Mouse (Mus musculus) left cerebral cortex, adult 2 months (tissue): Measurements from ENCODE around the gene Lss. TPM values are rescaled to one million over a fixed set of nuclear protein-coding genes. Genes with fewer than 3 reads are reported as not detected.
A peak's percentile ranks its signal among the peaks of the same experiment; 100 is the strongest.

ENCODE experiments used
- DNase-seq, 2 experiments: peaks; one replicate each; pipeline ENCODE4 v3.0.0; 2021 to 2022; ENCODE audit warnings: low spot score in 2 of 2, mixed read lengths in 1 of 2; ENCODE audit errors: extremely low spot score in 1 of 2
- H3K27ac ChIP-seq: fragments of 200-600 bp; 2 replicates; pipeline ENCODE4 v1.8.1; 2022
- H3K4me3 ChIP-seq: fragments of 200-600 bp; 2 replicates; pipeline ENCODE4 v1.8.1; 2022
- CTCF ChIP-seq: fragments of 200-600 bp; IDR thresholded peaks from 2 replicates; pipeline ENCODE4 v1.8.1; 2022; ENCODE audit warnings: antibody characterized with exemption, mild to moderate bottlenecking, moderate library complexity
- intact Hi-C: fragments of 180-260 bp; cut with DNase I; formaldehyde crosslinking; loops from one replicate; pipeline ENCODE4 v1.15.1; 2025
- total RNA-seq, 2 experiments: library from RNA; stranded (reverse); gene quantifications; 2 replicates each; pipeline ENCODE4 v1.2.3; 2021

The Lss gene
- total RNA-seq, 2 experiments from 2014 or later: 38.8 to 44.1 TPM

DNA sequence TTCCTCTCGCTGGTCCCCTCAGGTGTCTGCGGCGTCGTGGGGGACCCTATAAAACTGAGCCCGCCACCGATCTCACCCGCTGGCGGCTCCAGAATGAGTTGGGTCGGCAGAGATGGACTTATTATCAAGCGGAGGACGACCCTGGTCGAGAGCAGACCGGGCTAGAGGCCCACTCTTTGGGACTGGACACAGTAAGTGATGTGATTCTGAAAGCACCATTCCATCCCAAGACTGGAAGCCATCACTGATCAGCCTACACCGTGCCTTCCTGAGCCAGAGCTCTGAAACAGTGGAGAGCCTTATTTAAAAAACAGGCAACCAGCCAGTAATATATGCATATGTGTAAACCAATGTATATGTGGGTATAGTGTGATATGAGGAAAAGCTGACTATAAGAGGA lies 440 bp downstream of the Lss start:
- Histone ChIP-seq H3K27ac (peak overlapping the region; percentile 51), H3K4me3 (peak overlapping the region; percentile 72)
- no peak for TF ChIP-seq CTCF
- intact Hi-C loops: loop anchor here (2.0 kb wide), 1 partner anchor 21 kb away; no protein-coding TSS in a partner anchor
- no peak for DNase-seq

DNA sequence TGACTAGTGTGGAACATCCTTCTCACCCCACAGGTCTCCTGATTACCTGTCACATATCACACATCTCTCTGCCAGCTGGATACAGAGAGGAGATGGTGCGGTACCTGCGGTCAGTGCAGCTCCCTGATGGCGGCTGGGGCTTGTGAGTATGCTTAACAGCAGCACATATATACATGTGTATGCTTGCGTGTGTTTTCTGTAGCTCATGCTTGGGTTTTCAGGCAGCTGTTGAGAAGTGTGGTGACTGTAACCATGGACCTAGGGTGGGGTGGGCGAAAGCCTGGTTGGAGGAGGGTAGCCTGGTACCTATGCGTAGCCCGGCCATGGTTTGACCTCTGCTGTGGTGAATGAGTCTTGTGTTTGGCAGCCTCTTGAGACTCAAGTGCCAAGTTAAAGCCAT lies 4.1 kb downstream of the Lss start:
- intact Hi-C loops: no loop called here
- no peak for TF ChIP-seq CTCF
- no peak overlapping the region for H3K27ac ChIP-seq
- DNase-seq: no peak
- H3K4me3 ChIP-seq: no peak overlapping the region

DNA sequence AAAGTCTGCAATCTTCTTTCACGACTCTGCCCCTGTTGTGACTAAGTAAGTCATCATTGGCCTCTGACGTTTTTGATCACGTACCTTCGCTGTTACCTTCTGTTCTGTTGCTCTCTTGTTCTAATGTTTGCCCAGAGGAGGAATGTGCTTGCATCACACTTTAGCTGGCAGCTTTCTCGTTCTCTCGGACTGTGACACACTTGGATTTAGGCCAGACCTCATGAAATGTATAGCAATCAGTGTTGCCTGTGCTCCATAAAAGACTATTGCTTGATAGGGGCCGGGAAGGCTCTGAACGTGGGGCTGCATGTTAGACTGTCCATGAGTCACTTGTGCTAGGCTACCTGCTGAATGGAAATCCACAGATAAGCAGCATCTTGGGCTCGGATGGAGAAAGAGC lies 6.2 kb downstream of the Lss start:
- TF ChIP-seq CTCF: no peak

DNA sequence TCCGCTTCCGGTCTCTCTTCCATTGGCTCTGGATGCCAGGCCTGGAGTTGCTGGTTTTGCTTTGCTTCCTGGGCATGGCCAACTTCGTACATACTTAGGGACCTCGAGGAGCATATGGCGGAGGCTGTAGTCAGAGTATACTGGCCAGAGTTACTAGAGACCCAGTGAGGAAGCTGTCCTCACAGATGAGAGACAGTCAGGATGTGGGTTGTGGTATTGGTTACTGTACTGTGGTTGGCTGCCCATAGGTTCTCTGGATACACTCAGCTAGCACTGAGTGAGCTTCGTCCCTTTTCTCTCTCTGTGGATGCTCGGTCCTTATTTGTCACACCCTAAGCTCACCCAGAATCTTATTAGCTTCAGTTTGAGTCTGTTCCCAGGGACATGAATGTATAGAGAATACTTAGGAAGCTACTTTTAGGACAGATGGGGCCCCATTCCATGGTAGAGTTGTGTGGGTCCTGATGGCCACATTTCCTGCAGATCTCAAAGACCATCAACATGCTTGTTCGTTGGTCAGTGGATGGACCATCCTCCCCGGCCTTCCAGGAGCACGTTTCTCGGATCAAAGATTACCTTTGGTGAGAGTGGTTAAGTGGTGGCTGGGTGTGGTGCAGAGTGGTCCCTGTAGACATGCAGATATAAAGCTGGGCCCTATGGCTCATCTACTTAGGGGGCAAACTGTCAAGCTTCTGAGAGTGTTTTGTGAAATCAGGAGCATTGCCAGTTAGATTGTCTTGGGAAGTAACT lies 10.1 kb downstream of the Lss start:
- Histone ChIP-seq H3K27ac (no peak overlapping the region), H3K4me3 (no peak overlapping the region)
- intact Hi-C loops: no loop called here
- no peak for TF ChIP-seq CTCF
- no peak for DNase-seq

More for the DNA sequence above, 6.2 kb downstream of the Lss start:
- H3K4me3 ChIP-seq: no peak overlapping the region
- no peak overlapping the region for H3K27ac ChIP-seq
- intact Hi-C loops: no loop called here
- no peak for DNase-seq

DNA sequence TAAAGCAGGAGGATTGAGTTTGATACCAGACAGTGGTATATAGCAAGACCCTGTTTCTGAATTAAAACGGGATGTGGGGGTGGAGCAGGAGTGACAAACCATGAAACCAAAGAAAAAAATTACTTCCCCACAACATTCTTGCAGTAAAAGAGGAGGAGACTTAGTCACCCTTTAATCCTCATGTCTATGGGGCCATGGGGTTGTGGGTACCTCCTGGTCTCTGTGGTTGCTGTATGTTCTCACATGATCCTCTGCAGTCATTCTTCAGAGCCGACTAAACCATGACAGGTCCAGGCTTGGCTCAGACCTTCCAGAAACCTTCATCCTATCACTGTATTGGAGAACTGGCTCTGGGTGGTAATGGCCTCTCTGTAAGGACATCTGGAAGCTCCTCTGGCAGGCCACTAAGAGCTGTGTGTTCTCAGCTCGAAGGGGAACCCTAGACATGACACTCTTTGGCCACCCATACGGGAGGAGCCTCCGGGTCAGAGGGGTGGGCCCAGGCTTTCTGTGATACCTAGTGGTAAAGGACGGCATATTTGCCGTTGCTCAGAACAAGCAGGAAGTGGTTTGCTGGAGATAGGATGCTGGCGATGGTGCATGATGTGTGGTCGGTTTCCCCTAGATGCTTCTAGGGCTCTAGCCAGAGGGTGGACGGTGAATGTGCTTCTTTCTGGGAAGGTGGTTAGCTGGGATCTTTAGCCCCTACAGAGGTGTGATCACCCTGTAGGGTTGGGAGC lies 11.4 kb downstream of the Lss start:
- DNase-seq: no peak
- TF ChIP-seq CTCF: no peak
- no peak overlapping the region for H3K27ac ChIP-seq
- no peak overlapping the region for H3K4me3 ChIP-seq
- intact Hi-C loops: no loop called here

DNA sequence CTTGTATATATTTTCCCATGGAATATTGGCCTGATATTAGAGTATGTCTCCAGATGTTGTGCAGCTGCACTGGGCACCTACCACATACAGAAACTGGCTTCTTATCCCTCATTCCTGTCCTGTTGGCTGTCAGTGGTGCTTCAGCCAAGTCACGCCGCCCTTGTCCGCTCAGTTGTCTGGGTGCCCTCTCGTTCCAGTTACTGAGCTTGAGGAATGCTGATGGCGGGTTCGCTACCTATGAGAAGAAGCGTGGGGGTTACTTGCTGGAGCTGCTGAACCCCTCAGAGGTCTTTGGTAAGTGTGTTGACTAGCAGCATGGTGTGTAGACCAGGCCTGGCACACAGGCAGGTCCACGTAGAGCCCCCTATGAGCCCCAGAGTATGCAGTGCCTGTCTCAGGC lies 15.2 kb downstream of the Lss start:
- intact Hi-C loops: no loop called here
- Histone ChIP-seq H3K4me3 (no peak overlapping the region), H3K27ac (no peak overlapping the region)
- no peak for DNase-seq
- no peak for TF ChIP-seq CTCF

DNA sequence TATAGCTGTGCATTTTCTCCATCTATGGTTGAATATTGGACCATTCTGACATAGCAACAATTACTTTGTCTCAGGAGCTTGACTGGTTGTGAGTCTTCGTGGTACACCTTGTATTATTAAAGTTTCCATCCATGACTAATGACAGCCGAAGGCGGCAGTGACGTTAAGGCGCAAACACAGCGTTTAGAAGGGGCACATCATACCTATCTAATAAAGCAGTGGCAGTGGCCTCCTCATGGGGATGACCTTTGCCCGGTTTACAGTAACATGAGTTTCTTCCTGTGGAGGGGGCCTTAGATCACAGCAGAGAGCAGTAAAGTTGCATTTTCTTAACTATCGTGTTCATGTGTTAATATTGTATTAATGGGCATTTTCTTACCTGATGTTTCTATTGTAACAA lies 16.8 kb downstream of the Lss start:
- Histone ChIP-seq H3K4me3 (no peak overlapping the region), H3K27ac (no peak overlapping the region)
- intact Hi-C loops: no loop called here
- no peak for TF ChIP-seq CTCF
- DNase-seq: no peak

DNA sequence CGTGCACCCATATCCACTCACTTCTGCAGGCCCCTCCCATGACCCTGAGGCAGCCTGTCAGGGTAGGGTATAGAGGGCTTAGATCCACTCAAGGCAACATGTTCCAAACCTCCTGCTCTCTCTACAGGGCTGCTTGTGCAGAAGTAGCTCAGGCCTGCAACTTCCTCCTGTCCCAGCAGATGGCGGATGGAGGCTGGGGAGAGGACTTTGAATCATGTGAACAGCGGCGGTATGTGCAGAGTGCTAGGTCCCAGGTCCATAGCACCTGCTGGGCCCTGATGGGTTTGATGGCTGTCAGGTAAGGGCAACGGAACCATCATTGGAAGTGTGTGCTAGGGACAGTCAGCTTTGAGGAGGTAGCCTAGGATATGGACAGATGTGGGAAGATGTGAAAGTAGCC lies 19.1 kb downstream of the Lss start:
- H3K4me3 ChIP-seq: no peak overlapping the region
- no peak for DNase-seq
- no peak overlapping the region for H3K27ac ChIP-seq
- peak; percentile 44 for TF ChIP-seq CTCF
- intact Hi-C loops: loop anchor here (5.0 kb wide), 1 partner anchor 182 kb away; no protein-coding TSS in a partner anchor

DNA sequence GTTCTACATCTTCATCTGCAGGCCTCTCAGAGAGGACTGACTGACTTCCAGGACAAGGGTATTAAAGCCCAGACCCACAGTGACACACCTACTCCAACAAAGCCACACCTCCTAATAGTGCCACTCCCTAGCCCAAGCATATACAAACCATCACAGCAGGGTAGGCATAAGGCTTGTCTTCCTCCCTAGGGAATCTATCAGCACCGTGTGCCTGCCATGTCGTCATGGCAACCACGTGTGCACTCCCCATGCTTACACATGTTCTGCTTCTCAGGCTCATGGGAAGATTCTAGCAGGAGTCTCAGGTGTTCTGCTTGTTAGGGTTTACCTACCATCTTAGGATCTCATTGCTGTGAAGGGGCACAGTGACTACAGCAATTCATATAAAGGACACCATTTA lies 20.2 kb downstream of the Lss start:
- no peak for DNase-seq
- no peak overlapping the region for H3K4me3 ChIP-seq
- intact Hi-C loops: loop anchor here (5.0 kb wide), 1 partner anchor 181 kb away; no protein-coding TSS in a partner anchor
- H3K27ac ChIP-seq: no peak overlapping the region
- TF ChIP-seq CTCF: no peak

DNA sequence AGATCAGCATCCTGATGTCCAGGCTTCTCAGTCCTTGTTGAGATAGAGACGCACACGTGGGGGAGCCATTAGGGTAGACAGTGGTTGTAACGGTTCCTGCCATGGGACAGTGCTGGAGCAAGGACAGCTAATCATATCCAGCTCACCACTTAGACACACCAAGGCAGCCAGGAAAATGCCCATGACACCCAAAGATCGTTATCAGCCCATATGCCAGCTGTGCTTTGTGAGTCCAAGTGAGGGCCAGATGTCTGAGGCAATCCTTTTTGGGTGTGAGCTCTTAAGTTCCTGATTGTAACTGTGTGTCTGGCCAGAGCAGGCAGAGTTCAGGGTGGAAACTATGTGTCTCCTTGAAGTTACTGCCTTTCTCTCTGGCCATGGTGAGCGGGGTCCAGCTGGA lies 22.7 kb downstream of the Lss start:
- DNase-seq: no peak
- intact Hi-C loops: loop anchor here (5.0 kb wide), 1 partner anchor 178 kb away; no protein-coding TSS in a partner anchor
- H3K27ac ChIP-seq: no peak overlapping the region
- TF ChIP-seq CTCF: no peak
- H3K4me3 ChIP-seq: no peak overlapping the region

DNA sequence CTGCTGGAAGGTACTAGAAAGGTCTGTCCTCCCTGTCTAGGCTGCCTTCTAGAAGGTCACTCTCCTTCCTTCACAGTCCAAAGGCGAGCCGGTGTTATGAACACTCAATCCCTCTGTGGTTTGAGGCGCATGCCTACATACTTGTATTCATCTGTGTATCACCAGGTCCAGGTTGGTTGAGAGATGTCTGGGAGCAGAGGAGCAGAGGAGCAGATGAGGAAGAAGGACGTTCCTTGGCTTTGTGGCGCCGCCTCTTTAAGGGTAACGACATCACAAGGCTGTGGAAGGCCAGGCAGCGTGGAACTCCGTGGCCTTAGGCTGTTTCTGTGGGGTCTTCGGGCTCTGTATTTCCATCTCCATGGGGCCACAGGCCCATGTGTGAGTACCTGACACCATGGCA lies 30.6 kb downstream of the Lss start, which contains the start of gene Spatc1l:
Gene Spatc1l (plus strand): TSS at position 301 of the 400 bp plus-strand sequence.
- Histone ChIP-seq H3K4me3 (no peak within 1 kb of the TSS), H3K27ac (no peak within 1 kb of the TSS)
- no peak for DNase-seq
- intact Hi-C loops: no loop called here
- no peak for TF ChIP-seq CTCF

DNA sequence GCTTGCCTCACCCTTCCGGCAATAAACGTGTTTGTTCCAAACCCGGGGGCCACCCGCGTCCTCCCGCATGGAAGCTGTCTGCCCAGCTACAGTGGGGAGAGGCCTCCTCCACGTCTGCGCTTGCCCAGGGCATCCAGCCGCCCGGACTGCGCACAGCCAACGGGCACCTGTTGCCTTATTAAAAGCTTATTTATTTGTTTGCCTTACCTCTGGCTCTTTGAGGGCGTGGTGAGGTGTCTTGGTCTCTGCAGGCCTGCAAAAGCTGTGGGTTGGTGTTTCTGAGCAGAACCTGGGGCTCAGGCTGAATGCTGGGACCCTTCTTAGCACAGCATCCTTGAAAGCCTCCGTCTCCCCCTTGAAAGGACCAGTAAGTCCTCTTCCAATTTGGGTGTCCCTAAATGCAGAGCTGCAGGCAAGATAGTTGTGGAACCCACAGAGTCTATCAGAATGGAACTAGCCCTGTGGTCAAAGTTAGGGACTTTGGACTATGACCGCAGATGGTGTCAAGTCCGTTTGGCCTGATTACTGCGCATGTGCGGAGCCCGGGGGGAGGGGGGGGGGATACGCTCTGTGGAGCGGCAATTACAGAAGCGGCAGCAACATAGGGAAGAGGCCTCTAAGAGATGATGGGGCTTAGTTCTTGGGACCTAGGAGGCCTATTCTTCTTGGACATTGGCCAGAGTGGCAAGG lies 38.8 kb downstream of the Lss start:
- TF ChIP-seq CTCF: no peak
- no peak overlapping the region for H3K27ac ChIP-seq
- intact Hi-C loops: no loop called here

More for the DNA sequence above, 38.8 kb downstream of the Lss start:
- DNase-seq: no peak
- no peak overlapping the region for H3K4me3 ChIP-seq
